Mouse (Mus musculus): ENCODE results near the gene Fntb.
"Not testable (repeated sequence)": the region's sequence is repeated elsewhere in the genome, so short reads cannot be mapped to it uniquely, and the experiment has no call there.

The Fntb gene

DNA sequence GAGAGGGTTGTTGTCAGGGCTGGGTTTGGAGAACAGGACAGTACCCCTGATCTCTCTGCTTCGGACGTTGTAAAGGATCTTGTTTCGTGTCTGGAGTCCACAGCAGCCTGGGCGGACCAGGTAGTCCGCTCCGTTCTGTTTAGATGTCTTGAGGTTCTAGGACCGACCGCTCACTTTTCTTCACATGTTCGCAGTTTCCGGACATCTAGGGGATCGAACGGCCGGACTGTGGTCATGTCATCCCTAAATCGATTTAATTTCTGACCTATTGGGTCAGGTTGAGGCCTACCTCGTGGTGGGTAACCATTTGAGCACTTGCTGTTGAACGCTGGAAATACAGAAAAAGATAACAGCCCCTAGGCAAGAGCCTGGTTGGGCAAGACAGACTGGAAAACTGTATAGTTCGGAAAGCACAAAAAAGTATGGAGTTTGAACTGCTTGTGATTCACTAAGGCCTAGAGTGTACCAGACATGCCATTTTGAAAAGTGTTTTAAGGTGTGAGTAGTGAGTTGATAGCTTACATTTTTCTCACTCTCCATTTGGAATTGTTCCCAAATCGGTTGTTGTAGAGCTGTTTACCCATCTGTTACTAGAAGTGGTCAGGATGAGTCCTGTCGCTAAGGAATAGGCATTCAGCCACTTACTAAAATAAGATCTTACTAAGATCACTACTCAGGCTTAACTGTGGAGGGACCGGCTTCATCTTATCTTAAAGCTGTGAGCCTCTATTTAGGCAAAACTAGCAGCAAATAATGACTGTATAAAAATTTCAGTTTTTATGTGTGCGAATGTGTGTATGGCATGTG is 72.7 kb downstream of the Fntb start:
- DNase-seq, result no peak

GRCm38 (mm10) chr12:76839298-76839697 is 73.9 kb downstream of the Fntb start:
- no peak for DNase-seq

- DNase-seq, result no peak
These were observed 74.7 kb downstream of the Fntb start for GRCm38 (mm10) chr12:76840081-76840480.

- DNase-seq, result no peak
These were observed 79.1 kb downstream of the Fntb start for GRCm38 (mm10) chr12:76844346-76845061.

DNA sequence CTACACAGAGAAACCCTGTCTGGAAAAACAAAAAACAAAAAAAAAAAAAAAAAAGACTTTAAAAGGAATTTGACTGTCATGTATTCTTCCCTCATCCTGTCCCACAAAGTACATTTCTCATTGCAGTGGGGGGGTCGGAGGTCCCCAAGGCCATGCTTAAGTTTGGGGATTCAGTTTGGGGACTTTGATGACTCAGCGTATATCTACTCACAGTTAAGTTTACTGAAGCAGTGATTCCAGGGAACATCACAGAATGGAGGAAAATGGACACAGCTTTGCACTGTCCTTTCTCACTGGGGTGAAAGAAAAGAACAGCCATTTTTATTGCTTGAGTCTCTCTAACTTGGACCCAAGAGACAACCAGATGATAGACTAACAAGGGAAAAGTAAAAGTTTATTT is 87.0 kb downstream of the Fntb start:
- no peak for DNase-seq

- no peak for DNase-seq
These were observed 88.2 kb downstream of the Fntb start for GRCm38 (mm10) chr12:76853378-76854142.

- no peak for DNase-seq
These were observed 91.7 kb downstream of the Fntb start for GRCm38 (mm10) chr12:76857087-76857486.

GRCm38 (mm10) chr12:76858788-76859187 is 93.4 kb downstream of the Fntb start:
- not testable (repeated sequence) for DNase-seq

DNA sequence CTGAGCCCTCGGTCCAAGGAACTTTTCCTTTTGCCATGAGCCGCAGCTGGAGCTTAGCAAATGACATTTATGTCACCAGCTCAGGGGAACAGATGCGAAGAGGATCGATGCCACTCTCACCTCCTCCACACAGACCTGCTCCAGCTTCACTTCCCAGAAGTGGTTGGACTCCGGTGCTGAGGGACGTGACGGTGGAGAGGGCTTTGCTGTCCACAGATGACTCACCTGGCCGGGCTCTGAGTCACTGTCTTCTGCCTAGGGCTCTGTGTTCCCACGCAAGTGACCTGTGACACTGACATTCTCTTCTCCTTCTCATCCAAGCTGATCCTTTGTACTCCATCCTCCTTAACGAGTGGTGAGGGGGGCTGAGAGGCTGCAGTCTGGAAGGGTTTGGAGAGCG is 98.3 kb downstream of the Fntb start:
- DNase-seq, result no peak

DNA sequence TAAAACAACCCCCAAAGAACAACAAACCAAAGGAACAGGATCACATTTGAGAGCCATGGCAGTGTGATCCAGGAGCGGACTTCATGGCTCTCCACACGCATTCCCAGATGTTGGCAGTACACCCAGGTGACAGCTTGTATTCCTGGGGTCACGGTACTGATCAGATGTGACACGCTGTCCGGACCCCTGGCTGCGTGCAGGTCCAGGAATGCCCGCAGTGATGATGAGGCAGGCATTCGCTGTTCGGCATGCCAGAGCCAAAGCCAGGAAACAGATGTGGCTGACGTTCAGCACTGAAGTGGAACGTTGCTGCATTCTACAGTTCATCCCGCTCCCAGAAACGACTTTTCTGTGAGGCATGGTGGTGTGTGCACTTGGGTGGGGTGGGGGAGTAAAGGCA is 99.9 kb downstream of the Fntb start:
- DNase-seq, result no peak

- DNase-seq, result no peak
These were observed 102.3 kb downstream of the Fntb start for GRCm38 (mm10) chr12:76867586-76868280.

DNA sequence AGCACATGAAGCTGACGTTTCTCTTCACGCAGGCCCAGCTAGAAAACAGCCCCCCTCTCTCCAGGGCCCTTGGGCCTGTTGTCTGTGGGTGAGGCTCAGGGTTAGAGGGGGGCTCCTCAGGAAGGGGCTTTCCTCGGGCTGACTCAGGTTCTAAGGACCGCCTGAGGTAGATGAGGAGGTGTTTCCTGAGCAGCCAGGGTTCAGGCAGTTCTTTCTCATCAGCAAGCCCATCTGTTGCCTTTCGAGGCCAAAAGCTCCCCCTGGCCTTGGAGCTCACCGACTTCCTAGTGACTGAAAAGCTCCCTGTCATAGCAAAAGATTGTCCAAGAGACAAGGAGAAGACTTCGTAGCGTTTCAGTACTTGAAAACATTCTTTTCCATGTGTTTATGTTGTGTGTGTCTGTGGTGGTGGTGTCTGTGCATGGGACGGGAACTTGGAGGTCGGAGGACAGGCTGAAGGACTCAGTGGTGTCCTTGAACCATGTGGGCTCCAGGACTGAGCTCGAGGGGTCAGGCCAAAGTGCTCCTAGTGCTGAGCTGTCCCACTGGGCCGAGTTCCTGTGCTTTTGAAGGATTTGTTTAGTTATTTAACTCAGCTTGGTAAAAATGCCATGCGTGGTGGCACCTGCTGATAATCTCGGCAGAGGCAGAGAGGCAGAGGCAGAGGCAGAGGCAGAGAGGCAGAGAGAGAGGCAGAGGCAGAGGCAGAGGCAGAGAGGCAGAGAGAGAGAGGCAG is 103.2 kb downstream of the Fntb start:
- DNase-seq, result no peak

- no peak for DNase-seq
These were observed 104.2 kb downstream of the Fntb start for GRCm38 (mm10) chr12:76869561-76869960.

- DNase-seq, result no peak
These were observed 107.5 kb downstream of the Fntb start for GRCm38 (mm10) chr12:76872767-76873316.

- DNase-seq, result no peak
These were observed 109.4 kb downstream of the Fntb start for GRCm38 (mm10) chr12:76874826-76875225.

DNA sequence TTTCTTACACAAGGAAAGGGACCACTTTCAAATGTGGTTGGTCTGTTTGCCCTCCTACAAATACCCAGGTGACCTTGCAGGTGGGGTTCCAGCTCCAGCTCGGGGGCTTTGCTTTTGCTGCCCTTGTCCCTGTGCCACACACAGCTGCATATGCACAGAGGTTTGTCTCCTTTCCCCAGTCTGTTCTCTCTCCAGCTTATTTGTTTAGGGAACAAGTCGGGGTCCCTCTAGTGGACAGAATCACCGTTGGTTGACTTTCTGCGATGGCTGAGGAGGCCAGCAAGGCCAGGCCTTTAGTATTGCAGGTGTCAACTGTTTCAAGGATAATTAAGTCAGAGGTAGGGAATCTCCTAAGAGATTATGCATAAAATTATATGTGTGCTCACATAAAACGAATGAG is 113.9 kb downstream of the Fntb start:
- DNase-seq, result peak; percentile 69

DNA sequence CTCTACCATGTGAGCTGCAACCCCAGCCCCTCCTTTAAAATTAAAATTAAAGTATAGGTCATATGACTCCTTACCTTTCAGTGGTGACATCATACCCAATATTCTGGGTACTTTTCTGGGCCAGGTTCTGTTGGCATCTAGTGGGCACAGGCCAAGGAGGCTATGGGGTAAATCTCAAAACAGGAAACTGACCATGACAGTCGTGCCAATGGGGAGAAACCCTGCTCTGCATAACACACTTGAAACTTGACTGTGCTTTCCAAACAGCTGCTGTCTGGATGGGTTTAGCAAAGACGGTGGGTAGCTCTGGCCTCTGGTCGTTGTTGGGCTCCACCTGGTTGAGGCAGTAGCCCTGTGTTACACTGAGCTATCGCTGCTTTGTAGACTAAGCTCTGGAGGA is 114.7 kb downstream of the Fntb start:
- DNase-seq, result no peak

- peak; percentile 91 for DNase-seq
These were observed 118.4 kb downstream of the Fntb start for GRCm38 (mm10) chr12:76883824-76884223.

DNA sequence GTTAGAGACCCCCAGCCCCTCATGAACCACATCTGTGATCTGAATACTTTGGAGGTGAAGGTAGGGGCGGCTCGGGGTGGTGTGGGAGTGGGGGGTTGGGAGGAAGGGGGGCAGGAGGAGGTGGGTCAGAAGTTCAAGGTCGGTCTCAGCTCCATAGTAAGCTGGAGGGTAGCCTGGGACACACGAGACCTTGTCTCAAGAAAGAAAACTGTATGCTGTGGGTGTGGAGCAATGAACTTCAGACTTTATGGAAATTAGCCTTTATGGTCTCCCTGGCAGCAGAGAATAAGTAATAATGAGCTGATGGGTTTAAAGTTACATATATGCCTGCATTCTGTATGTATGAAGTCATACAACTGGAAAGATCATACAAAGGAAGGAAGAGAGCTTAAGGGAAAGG is 119.7 kb downstream of the Fntb start:
- DNase-seq, result no peak

GRCm38 (mm10) chr12:76886826-76887225 is 121.4 kb downstream of the Fntb start:
- DNase-seq, result no peak

- DNase-seq, result no peak
These were observed 122.6 kb downstream of the Fntb start for GRCm38 (mm10) chr12:76887941-76888340.

Measured in kidney, adult 11 months (tissue).